Mouse (Mus musculus): ENCODE data around the gene Sept4. TPM values are rescaled to one million over a fixed set of nuclear protein-coding genes. Genes with fewer than 3 reads are reported as not detected.

Gene Sept4
- polyA plus RNA-seq, 1 experiment from 2014 or later: 30.0 TPM

GRCm38 (mm10) chr11:87542906-87543305 lies 25.8 kb upstream of the Sept4 start:
- 44% methylated on average over 3 of the region's 3 CpGs for WGBS
- Histone ChIP-seq H3K9me3 (ENCODE audit: control insufficient read depth, low read length) (no peaks in the 10 kb centered on the region), H3K4me3 (ENCODE audit: low read depth, low read length) (no peak overlapping the region), H3K27me3 (ENCODE audit: control insufficient read depth, insufficient read depth, low read length) (no peaks in the 10 kb centered on the region), H3K4me1 (ENCODE audit: control insufficient read depth, insufficient read depth, low read length) (no peaks in the 10 kb centered on the region), H3K9ac (replicated peaks; ENCODE audit: low read depth, low read length) (no peak overlapping the region), H3K36me3 (ENCODE audit: control insufficient read depth, insufficient read depth, low read length) (no peaks in the 10 kb centered on the region), H3K4me2 (ENCODE audit: low read depth, low read length) (no peak overlapping the region), H3K27ac (ENCODE audit: low read depth, low read length) (no peak overlapping the region)
- ATAC-seq (ENCODE audit: low read depth): no peak

- Histone ChIP-seq H3K27me3 (ENCODE audit: control insufficient read depth, insufficient read depth, low read length) (no peaks in the 10 kb centered on the region), H3K4me3 (ENCODE audit: low read depth, low read length) (no peak overlapping the region), H3K9me3 (ENCODE audit: control insufficient read depth, low read length) (no peaks in the 10 kb centered on the region), H3K27ac (ENCODE audit: low read depth, low read length) (no peak overlapping the region), H3K36me3 (ENCODE audit: control insufficient read depth, insufficient read depth, low read length) (no peaks in the 10 kb centered on the region), H3K4me2 (ENCODE audit: low read depth, low read length) (no peak overlapping the region), H3K4me1 (ENCODE audit: control insufficient read depth, insufficient read depth, low read length) (no peaks in the 10 kb centered on the region), H3K9ac (replicated peaks; ENCODE audit: low read depth, low read length) (no peak overlapping the region)
- ATAC-seq (ENCODE audit: low read depth): no peak
- WGBS: 69% methylated on average over 4 of the region's 4 CpGs
These were observed 15.4 kb upstream of the Sept4 start for GRCm38 (mm10) chr11:87553342-87553741.

GRCm38 (mm10) chr11:87554386-87554785 lies 14.3 kb upstream of the Sept4 start:
- H3K9ac ChIP-seq (replicated peaks; ENCODE audit: low read depth, low read length): no peak overlapping the region
- H3K27ac ChIP-seq (ENCODE audit: low read depth, low read length): no peak overlapping the region
- no peaks in the 10 kb centered on the region for H3K36me3 ChIP-seq (ENCODE audit: control insufficient read depth, insufficient read depth, low read length)
- no peaks in the 10 kb centered on the region for H3K9me3 ChIP-seq (ENCODE audit: control insufficient read depth, low read length)
- no peaks in the 10 kb centered on the region for H3K4me1 ChIP-seq (ENCODE audit: control insufficient read depth, insufficient read depth, low read length)
- WGBS: 50% methylated on average over 5 of the region's 5 CpGs
- no peak for ATAC-seq (ENCODE audit: low read depth)
- no peaks in the 10 kb centered on the region for H3K27me3 ChIP-seq (ENCODE audit: control insufficient read depth, insufficient read depth, low read length)
- no peak overlapping the region for H3K4me3 ChIP-seq (ENCODE audit: low read depth, low read length)
- no peak overlapping the region for H3K4me2 ChIP-seq (ENCODE audit: low read depth, low read length)

- H3K4me2 ChIP-seq (ENCODE audit: low read depth, low read length): no peak overlapping the region
- H3K27ac ChIP-seq (ENCODE audit: low read depth, low read length): no peak overlapping the region
- no peaks in the 10 kb centered on the region for H3K9me3 ChIP-seq (ENCODE audit: control insufficient read depth, low read length)
- H3K9ac ChIP-seq (replicated peaks; ENCODE audit: low read depth, low read length): no peak overlapping the region
- ATAC-seq (ENCODE audit: low read depth): no peak
- H3K36me3 ChIP-seq (ENCODE audit: control insufficient read depth, insufficient read depth, low read length): no peaks in the 10 kb centered on the region
- no peak overlapping the region for H3K4me3 ChIP-seq (ENCODE audit: low read depth, low read length)
- H3K27me3 ChIP-seq (ENCODE audit: control insufficient read depth, insufficient read depth, low read length): no peaks in the 10 kb centered on the region
- 64% methylated on average over 2 of the region's 2 CpGs for WGBS
- no peaks in the 10 kb centered on the region for H3K4me1 ChIP-seq (ENCODE audit: control insufficient read depth, insufficient read depth, low read length)
These were observed 13.5 kb upstream of the Sept4 start for GRCm38 (mm10) chr11:87555106-87555703.

GRCm38 (mm10) chr11:87561208-87561607 lies 7.5 kb upstream of the Sept4 start:
- H3K27ac ChIP-seq (ENCODE audit: low read depth, low read length): no peak overlapping the region
- 87% methylated on average over 6 of the region's 6 CpGs for WGBS
- no peak overlapping the region for H3K9ac ChIP-seq (replicated peaks; ENCODE audit: low read depth, low read length)
- H3K4me2 ChIP-seq (ENCODE audit: low read depth, low read length): no peak overlapping the region
- no peak overlapping the region for H3K4me3 ChIP-seq (ENCODE audit: low read depth, low read length)
- no peaks in the 10 kb centered on the region for H3K36me3 ChIP-seq (ENCODE audit: control insufficient read depth, insufficient read depth, low read length)
- no peaks in the 10 kb centered on the region for H3K9me3 ChIP-seq (ENCODE audit: control insufficient read depth, low read length)
- ATAC-seq (ENCODE audit: low read depth): no peak
- H3K27me3 ChIP-seq (ENCODE audit: control insufficient read depth, insufficient read depth, low read length): no peaks in the 10 kb centered on the region
- H3K4me1 ChIP-seq (ENCODE audit: control insufficient read depth, insufficient read depth, low read length): no peaks in the 10 kb centered on the region

- H3K9me3 ChIP-seq (ENCODE audit: control insufficient read depth, low read length): no peaks in the 10 kb centered on the region
- no peak for ATAC-seq (ENCODE audit: low read depth)
- H3K4me3 ChIP-seq (ENCODE audit: low read depth, low read length): no peak within 1 kb of the TSS
- no peak within 1 kb of the TSS for H3K9ac ChIP-seq (replicated peaks; ENCODE audit: low read depth, low read length)
- no peaks in the 10 kb centered on the region for H3K4me1 ChIP-seq (ENCODE audit: control insufficient read depth, insufficient read depth, low read length)
- H3K4me2 ChIP-seq (ENCODE audit: low read depth, low read length): no peak within 1 kb of the TSS
- H3K36me3 ChIP-seq (ENCODE audit: control insufficient read depth, insufficient read depth, low read length): no peaks in the 10 kb centered on the region
- WGBS: 85% methylated on average over 3 of the region's 3 CpGs
- no peak within 1 kb of the TSS for H3K27ac ChIP-seq (ENCODE audit: low read depth, low read length)
- no peaks in the 10 kb centered on the region for H3K27me3 ChIP-seq (ENCODE audit: control insufficient read depth, insufficient read depth, low read length)
These were observed 2.2 kb upstream of the Sept4 start, which contains the start of gene Gm11492 for GRCm38 (mm10) chr11:87566501-87566900. TSS of gene Gm11492 (plus strand) at chr11:87566653.

- no peak overlapping the region for H3K27ac ChIP-seq (ENCODE audit: low read depth, low read length)
- ATAC-seq (ENCODE audit: low read depth): no peak
These were observed 2.0 kb downstream of the Sept4 start for GRCm38 (mm10) chr11:87570743-87571142.

GRCm38 (mm10) chr11:87571361-87571950 lies 2.8 kb downstream of the Sept4 start:
- no peaks in the 10 kb centered on the region for H3K9me3 ChIP-seq (ENCODE audit: control insufficient read depth, low read length)
- no peak overlapping the region for H3K9ac ChIP-seq (replicated peaks; ENCODE audit: low read depth, low read length)
- no peaks in the 10 kb centered on the region for H3K27me3 ChIP-seq (ENCODE audit: control insufficient read depth, insufficient read depth, low read length)
- H3K4me3 ChIP-seq (ENCODE audit: low read depth, low read length): no peak overlapping the region
- H3K4me1 ChIP-seq (ENCODE audit: control insufficient read depth, insufficient read depth, low read length): no peaks in the 10 kb centered on the region
- no peak for ATAC-seq (ENCODE audit: low read depth)
- no peak overlapping the region for H3K4me2 ChIP-seq (ENCODE audit: low read depth, low read length)
- H3K27ac ChIP-seq (ENCODE audit: low read depth, low read length): no peak overlapping the region
- no peaks in the 10 kb centered on the region for H3K36me3 ChIP-seq (ENCODE audit: control insufficient read depth, insufficient read depth, low read length)
- 100% methylated on average over 1 of the region's 1 CpGs for WGBS

More at GRCm38 (mm10) chr11:87570743-87571142, 2.0 kb downstream of the Sept4 start:
- WGBS: 91% methylated on average over 5 of the region's 5 CpGs
- no peaks in the 10 kb centered on the region for H3K9me3 ChIP-seq (ENCODE audit: control insufficient read depth, low read length)
- no peaks in the 10 kb centered on the region for H3K27me3 ChIP-seq (ENCODE audit: control insufficient read depth, insufficient read depth, low read length)
- no peak overlapping the region for H3K9ac ChIP-seq (replicated peaks; ENCODE audit: low read depth, low read length)
- H3K36me3 ChIP-seq (ENCODE audit: control insufficient read depth, insufficient read depth, low read length): no peaks in the 10 kb centered on the region
- H3K4me2 ChIP-seq (ENCODE audit: low read depth, low read length): no peak overlapping the region
- no peak overlapping the region for H3K4me3 ChIP-seq (ENCODE audit: low read depth, low read length)
- no peaks in the 10 kb centered on the region for H3K4me1 ChIP-seq (ENCODE audit: control insufficient read depth, insufficient read depth, low read length)

- 78% methylated on average over 7 of the region's 7 CpGs for WGBS
- H3K4me1 ChIP-seq (ENCODE audit: control insufficient read depth, insufficient read depth, low read length): peaks cover 6% of the 10 kb centered on the region; the same call in 1 of the 2 replicates
- no peak for ATAC-seq (ENCODE audit: low read depth)
- H3K9me3 ChIP-seq (ENCODE audit: control insufficient read depth, low read length): no peaks in the 10 kb centered on the region
- H3K27ac ChIP-seq (ENCODE audit: low read depth, low read length): no peak overlapping the region
- no peak overlapping the region for H3K4me2 ChIP-seq (ENCODE audit: low read depth, low read length)
- no peak overlapping the region for H3K9ac ChIP-seq (replicated peaks; ENCODE audit: low read depth, low read length)
- H3K36me3 ChIP-seq (ENCODE audit: control insufficient read depth, insufficient read depth, low read length): no peaks in the 10 kb centered on the region
- no peaks in the 10 kb centered on the region for H3K27me3 ChIP-seq (ENCODE audit: control insufficient read depth, insufficient read depth, low read length)
- no peak overlapping the region for H3K4me3 ChIP-seq (ENCODE audit: low read depth, low read length)
These were observed 5.0 kb downstream of the Sept4 start for GRCm38 (mm10) chr11:87573751-87574150.

Measured in neural tube, embryonic 14.5 days (tissue).